Mouse (Mus musculus) inflammation-experienced regulatory T-cells, adult 6 months (primary cell): Measurements from ENCODE around the gene Mbtps1. TPM values are rescaled to one million over a fixed set of nuclear protein-coding genes. Genes with fewer than 3 reads are reported as not detected.
A peak's percentile ranks its signal among the peaks of the same experiment; 100 is the strongest.

ENCODE experiments used
- ATAC-seq: one replicate; pipeline ENCODE4 v1.8.0; 2017
- polyA plus RNA-seq, 3 experiments: library from polyadenylated mRNA; unstranded; fragments of 100-300 nt; shearing (Covaris generic); gene quantifications; one replicate each; pipeline ENCODE4 v1.2.1; 2017

Mbtps1 gene
- polyA plus RNA-seq: 10 to 100 TPM; 32.6 to 52.2 (median 45.6) TPM

DNA sequence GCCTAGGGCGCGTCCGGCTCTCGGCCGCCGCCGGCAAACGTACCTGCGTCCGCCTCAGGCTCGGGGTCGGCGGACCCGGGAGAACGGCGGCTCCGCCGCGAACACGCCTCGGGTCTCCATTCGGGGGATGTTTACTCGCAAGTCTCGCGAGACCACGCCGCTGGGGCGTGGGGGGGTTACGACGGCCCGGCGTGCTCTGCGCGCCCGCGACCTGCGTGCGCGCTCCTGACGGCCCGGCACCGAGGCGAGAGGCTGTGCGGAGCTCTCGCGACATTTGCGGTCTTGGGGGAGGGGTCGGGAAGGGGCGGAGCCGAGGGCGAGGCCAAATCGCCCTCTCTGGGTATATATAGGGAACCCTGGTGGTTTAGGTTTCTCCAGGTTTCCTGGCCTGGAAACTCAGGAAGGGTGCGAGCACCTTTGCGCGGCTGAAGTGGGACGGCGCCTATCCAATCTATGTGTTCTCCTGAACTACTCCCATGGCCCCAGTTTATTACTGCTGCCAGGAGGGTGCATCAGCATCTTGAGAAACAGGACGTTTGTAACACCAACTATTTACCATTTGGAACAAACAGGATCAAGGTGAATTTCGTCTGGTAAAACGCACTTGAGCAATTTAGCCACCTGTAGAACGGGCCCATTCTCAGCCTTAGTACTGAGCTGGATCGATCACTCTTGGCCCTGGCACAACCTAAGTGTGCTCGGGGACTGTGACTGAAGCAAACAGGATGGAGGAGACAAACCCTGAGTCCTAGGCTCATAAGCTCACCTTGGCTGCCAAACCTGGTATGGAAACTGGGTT lies at the start of gene Mbtps1:
Gene Mbtps1 (minus strand): TSS at position 133 of the 799 bp plus-strand sequence.
- peak; percentile 90 for ATAC-seq

GRCm38 (mm10) chr8:119606224-119606623 lies 47.7 kb upstream of the Mbtps1 start:
- no peak for ATAC-seq

DNA sequence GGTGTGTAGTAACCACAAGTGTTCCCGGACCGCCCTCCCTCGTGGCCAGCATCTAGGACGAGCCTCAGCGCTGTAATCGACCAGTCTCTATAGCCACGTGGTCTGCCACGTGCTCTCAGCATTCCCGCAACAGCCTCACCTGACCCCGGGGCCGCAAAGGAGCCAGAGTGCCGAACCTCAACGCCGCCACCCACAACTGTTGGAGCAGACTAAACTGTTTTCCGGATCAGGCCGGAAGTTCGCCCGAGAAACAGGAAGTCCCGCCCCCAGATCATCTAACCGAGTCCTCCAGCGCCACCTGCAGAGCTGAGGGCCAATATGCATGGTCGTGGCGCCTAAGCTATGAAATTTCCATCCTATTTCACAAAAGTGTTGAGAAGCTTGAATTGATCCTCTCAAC lies 46.5 kb upstream of the Mbtps1 start, which contains the start of gene Taf1c:
Gene Taf1c (minus strand): TSS at position 227 of the 400 bp plus-strand sequence.
- peak; percentile 98 for ATAC-seq

DNA sequence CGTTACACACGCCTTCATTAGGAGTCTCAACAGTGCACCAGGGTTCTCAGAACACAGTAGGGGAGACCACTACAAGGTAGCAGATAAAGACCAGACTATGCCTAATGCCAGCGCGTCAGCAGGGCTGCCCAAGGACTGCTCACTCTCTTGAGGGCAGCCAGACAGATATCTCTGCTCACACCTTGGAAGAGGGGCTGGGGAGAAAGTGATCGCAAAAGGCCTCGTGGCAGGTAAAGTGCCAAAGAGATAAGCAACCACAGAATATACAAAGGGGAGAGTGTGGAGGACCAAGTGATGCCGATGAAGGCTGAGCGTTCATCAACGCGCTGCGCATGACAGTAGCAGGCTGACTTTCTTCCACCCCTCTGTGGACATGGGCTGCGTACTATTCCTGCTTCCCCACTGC lies 45.9 kb upstream of the Mbtps1 start:
- no peak for ATAC-seq

GRCm38 (mm10) chr8:119603771-119604170 lies 45.2 kb upstream of the Mbtps1 start:
- ATAC-seq: no peak

DNA sequence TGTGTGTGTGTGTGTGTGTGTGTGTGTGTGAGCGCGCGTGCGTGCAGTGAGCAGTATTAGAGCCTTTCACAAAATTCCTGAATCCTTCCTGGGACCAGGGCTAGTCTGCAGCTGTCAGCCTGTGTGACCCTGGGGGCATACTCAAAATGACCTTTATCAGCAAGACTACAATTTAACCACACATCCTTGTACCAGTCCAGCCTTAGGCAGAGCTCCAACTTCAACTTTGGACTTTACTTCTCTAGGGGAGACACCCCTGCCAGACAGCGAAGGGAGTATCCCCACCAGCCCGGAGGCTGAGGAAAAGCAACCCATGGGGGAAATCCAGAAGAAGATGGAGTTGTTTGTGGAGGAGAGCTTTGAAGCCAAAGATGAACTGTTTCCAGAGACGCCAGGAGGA lies 32.9 kb upstream of the Mbtps1 start:
- no peak for ATAC-seq

DNA sequence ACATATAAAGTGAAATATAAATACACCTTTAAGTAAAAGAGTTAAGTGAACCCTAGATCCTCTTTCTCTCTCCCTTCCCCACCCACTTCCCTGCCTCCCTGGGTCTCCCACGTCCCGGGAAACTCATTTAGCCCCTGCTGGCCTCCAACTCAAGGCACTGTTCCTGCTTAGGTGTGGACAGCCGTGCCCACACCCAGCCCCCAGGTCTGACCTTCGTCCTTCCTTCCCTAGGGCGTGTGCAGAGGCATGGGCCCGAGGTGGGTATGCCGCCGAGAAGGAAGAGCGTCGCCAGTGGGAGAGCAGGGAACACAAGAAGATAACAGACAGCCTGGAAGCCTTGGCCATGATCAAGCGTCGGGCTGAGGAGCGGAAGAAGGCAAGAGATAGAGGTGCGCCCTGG lies 31.8 kb upstream of the Mbtps1 start:
- no peak for ATAC-seq

DNA sequence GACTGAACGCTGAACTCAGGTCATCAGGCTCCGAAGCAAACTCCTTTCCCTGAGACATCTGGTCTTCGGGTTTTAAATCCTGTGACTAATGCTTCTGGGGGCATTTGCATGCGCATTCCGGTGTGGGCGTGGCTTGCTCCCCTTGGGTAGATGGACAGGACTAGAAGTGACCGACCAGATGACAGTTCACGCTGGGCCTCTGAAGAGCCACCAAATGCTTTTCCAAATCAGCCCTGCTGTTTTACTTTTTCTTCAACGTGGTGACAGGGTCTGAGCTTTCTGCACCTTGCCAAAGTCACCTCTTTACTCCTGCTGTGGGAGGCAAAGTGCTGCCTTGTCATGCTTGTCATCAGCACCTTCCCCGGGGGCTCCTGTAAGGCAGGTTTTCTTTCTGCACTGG lies 30.3 kb upstream of the Mbtps1 start:
- ATAC-seq: no peak

- no peak for ATAC-seq
These were observed 29.8 kb upstream of the Mbtps1 start for GRCm38 (mm10) chr8:119588321-119588720.

GRCm38 (mm10) chr8:119585901-119586300 lies 27.4 kb upstream of the Mbtps1 start:
- peak; percentile 92 for ATAC-seq

GRCm38 (mm10) chr8:119580441-119581161 lies 22.1 kb upstream of the Mbtps1 start:
- ATAC-seq: no peak

GRCm38 (mm10) chr8:119579096-119579495 lies 20.6 kb upstream of the Mbtps1 start:
- ATAC-seq: no peak

DNA sequence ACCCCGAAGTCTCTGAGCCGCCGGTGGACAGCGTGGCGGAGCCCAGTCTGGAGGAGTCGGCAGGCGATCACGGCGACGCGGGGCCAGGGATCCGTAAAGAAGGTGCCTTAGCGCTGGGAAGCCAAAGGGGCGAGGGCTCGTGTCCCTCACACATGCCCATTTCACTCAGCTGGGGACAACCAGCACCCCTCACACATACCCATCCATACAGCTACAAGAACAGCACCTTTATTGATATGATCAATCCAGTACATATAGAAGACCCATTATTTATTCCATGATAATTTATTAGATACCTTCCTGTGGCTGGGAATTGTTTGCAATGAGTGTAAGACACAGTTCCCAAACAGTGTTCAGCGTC lies 16.8 kb upstream of the Mbtps1 start:
- ATAC-seq: no peak

DNA sequence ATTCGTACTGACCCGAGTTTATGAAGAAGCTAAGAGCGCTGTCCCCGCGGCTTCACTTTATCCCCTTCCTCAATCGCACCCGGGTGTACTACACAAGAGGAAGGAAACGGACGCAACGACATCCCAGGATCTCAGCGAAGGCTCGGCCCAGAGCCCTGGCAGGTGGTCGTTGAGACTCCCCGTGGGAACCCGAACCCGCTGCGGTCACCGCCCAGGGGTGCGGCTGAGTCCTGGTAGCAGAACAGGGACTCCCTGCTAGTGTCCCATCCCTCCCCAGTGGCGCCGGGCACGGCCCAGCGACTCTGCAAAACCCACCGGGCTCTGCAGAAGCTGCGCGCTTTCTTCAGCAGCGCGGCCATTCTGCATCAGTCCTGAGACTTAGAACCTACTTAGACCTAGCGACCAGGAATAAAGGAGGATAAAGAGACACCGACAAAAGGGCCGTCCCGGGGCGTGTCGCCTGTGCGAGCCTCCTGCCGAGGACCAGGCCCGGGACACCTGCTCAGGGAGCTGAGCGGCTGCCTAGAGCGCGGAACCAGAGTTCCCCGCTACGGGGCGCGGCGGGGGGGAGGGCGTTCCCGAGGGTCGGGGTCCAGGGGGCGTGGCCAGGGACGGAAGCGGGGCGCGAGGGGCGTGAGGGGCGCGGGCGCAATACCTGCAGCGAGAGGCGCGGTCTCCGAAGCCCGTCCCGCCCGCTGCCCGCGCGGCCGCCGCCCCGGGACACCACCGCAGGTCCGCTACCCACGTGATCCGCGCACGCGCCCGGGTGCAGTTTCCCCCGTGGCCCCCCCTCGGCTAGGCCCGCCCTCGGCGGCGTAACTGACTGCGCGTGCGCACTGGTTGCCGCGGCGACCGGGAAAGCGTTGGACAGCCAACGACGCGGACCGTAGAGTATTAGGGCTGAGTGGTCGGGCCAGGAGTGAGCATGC lies 16.2 kb upstream of the Mbtps1 start, which contains the start of the genes Hsdl1 and Dnaaf1:
Gene Hsdl1 (minus strand): TSS at position 747 of the 929 bp plus-strand sequence.
Gene Dnaaf1 (plus strand): TSS at position 799 of the 929 bp plus-strand sequence.
- peak; percentile 69 for ATAC-seq

DNA sequence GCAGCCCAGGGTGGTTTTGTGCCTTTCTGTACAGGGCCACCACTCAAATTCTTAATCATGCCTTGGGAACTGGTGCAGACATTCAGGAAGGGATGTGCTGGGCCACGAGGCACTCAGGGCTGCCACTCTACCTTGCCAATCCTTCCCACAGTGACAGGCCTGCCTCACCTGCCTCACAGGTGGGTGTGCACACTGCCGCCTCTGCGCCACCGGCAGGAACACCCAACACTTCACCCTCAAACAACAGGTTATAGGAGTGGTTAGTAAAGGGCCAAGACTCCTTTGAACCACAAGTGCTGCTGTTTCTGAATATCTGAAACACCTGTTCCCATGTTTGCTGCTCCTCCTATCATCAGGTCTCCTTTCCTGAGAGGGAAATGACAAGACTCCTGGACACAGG lies 13.9 kb upstream of the Mbtps1 start:
- ATAC-seq: no peak

GRCm38 (mm10) chr8:119571135-119571534 lies 12.6 kb upstream of the Mbtps1 start:
- no peak for ATAC-seq

DNA sequence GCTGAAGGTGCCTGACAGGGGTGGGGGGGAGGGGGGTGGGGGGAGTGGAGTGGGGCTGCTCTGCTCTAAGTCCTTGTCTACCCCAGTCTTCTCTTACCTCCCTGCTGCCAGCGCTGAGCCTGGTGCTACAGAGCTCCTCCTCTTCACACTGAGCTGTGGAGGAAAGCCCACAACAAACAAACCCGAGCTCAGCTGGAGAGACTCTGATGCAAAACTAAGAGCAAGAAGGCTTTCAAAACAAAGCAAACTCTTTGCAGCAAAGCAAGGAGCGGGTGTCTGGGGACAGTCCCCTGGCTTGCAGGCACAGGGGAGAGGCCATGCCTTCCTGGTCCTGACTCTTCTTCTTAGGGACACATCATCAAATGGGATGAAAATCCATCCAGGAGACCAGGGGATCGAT lies 11.3 kb upstream of the Mbtps1 start:
- ATAC-seq: peak; percentile 84

- peak; percentile 27 for ATAC-seq
These were observed 10.4 kb upstream of the Mbtps1 start for GRCm38 (mm10) chr8:119568951-119569350.

DNA sequence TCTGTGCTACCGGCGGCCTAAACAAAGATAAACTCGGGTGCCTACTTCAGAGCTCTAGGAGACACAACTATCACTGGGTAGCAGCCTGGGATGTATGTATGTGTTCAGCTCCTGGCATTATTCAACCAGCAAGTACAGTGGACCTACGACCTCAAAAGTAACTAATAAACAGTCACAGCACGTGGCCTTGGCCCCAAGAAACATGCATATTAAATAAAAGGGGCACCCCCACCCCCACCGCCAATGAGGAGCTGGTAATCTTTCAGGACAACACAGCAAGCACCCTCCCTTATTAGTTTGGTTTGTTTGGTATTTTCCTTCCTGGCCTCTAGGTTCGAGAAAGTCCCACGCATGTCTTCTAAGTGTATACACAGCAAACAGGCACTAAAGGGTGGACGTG lies 9.7 kb upstream of the Mbtps1 start:
- ATAC-seq: no peak

GRCm38 (mm10) chr8:119566367-119566766 lies 7.8 kb upstream of the Mbtps1 start:
- ATAC-seq: no peak

GRCm38 (mm10) chr8:119563849-119564251 lies 5.3 kb upstream of the Mbtps1 start:
- no peak for ATAC-seq

GRCm38 (mm10) chr8:119559402-119559720 lies 826 bp upstream of the Mbtps1 start:
- ATAC-seq: no peak
